Mouse (Mus musculus) C2C12 (cell line): ENCODE data around the gene Gnaq.

Experiments used
- CTCF ChIP-seq: IDR thresholded peaks from one replicate; pipeline ENCODE4 v1.5.1; 2011; ENCODE audit not compliant: control insufficient read depth, insufficient read depth, insufficient read length
- MAX ChIP-seq: IDR thresholded peaks from one replicate; pipeline ENCODE4 v1.6.1; 2011; ENCODE audit warnings: mild to moderate bottlenecking, control low read depth

DNA sequence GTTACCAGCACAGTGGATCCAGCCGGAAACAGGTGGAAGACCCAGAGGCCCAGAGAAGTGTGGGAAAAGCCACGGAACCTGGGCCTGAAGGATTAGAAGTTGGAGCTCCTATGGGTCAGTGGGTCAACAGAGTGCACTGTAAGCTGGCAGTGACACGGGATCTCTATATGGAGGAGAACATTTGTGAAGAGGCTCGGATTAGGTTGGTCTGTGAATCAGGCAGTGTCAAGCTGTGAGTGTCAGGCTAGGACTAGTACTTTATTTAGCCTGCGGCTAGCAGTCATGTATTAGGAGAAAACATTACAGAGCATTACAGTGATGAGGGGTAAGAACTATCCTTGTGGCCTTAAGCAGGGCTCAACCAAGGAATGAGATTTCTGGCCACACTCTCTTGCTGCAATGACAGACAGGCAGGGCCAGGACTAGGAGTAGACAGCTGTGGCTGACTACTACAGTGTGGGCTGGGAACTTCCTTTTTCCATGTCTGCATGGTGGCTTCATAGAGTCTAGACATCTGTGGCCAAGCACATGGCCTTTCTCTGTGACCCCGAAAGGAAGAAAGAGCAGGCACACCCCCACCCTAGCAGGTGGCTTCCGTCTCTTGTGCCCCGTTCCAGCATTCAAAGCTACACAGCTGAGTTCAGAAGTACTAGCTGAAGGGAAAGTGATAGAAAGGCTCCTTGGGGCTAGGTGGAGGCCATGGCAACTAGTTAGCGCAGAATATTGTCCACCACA is 240.3 kb downstream of the Gnaq start:
- no peak for TF ChIP-seq CTCF
- TF ChIP-seq MAX, result no peak
